Mouse (Mus musculus): ENCODE data around the gene Tph1.

DNA sequence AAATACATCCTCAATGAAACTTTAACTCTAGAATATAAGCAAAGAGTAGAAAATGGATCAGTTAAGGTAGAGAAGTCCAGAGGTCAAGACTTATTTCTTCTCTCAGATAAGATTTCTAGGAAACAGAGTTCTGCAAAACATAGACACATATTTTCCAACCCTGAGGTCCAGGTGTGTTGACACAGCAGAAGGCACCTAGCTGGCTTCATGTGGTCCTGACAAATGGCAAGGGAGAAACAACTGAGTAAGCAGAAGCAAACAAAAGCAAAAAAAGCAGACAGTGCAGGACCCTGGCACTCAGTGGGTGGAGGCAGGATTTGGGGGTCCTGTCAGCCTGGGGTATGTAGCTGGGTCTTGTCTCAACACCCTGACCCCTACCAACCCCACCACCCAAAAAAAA lies 8.4 kb upstream of the Tph1 start:
- no peak for TF ChIP-seq POLR2AphosphoS5 (IDR thresholded peaks at IDR 0.05; ENCODE audit: insufficient replicate concordance, low read depth, low read length)
- TF ChIP-seq CTCF (IDR thresholded peaks at IDR 0.05; ENCODE audit: low read depth, low read length) = no peak
- TF ChIP-seq GATA1 (IDR thresholded peaks at IDR 0.05; ENCODE audit: borderline replicate concordance, low read length) = no peak

All from G1E (cell line).